Mouse (Mus musculus) c-Kit-positive CD71-positive TER-119-negative erythroid progenitor cells, embryonic 14.5 days (primary cell): ENCODE results near the gene Usp3.
A peak's percentile ranks its signal among the peaks of the same experiment; 100 is the strongest.

ENCODE experiments used
- DNase-seq: peaks from one replicate; pipeline ENCODE4 v3.0.0-alpha.2; 2013; ENCODE audit warnings: low read depth

Usp3 gene

DNA sequence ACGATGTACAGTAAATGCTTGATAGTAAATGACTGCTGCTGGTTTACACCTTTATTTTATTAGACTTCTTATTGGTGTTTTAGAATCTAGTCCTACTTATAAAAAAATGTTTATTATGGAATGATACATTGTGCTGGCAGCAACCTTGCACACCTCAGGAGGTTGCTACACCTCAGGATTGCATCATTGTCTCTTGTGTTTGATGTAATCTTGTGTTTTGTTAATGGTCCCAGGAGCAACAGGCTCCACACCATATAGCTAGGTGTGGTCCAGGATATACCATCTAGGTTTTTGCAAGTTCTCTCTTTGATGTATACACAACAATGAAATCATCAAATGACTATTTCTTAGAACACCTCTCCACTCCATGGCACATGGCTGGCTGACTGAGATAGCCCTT, 11.0 kb upstream of the Usp3 start:
- no peak for DNase-seq

DNA sequence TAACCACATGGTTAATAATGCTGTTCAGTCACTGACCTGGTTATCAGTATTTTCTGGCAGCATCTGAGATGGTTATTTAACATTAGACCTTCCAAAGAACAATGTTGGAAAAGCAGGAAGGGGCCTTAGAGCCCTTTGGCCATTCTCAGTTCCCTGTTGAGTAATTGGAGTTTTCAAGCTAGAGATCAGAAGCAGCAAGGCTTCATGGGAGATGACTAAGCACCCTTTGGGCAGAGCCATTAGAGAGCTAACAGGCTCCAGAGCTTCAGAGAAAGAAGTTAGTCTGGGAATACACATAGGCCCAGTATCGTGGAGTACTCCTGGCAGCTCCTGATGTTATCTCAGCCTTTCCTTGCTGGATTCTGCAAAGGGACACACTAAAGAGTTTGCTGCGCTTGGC, 8.1 kb upstream of the Usp3 start:
- DNase-seq = no peak

DNA sequence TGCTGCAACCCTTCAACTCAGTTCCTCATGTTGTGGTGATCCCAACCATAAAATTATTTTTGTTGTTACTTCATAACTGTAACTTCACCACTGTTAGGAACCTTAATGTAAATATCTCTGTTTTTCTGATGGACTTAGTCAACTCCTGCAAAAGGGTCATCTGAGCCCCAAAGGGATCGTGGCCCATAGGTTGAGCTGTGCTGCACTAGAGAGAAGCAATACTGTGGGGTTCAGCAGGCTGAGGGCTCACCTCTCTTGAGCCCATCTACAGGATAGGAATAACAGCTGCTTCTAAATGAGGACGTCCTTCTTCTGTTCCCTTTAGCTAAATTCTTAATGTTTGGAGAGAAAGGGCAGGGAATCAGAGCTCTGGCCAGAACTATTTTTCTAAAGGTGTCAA, 7.6 kb upstream of the Usp3 start:
- DNase-seq = no peak

DNA sequence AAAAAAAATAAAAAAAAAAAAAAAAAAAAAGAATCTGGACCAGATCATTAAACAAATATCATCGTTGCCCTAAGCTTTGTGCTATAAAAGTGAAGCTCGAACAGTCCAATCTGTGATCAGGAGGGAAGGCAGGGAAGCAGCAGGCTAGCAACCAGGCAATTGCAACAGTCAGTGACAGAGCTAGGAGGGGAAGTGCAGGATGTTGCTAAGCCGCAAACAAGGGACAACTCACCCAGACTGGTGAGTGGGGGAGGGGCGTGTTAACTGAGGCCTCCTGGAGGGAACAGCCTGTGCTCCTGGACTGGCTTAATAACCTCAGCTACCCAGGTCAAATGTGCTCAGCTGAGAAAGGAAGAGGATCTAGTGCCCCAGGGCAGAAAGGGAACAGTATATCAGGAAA, 6.6 kb upstream of the Usp3 start:
- no peak for DNase-seq

DNA sequence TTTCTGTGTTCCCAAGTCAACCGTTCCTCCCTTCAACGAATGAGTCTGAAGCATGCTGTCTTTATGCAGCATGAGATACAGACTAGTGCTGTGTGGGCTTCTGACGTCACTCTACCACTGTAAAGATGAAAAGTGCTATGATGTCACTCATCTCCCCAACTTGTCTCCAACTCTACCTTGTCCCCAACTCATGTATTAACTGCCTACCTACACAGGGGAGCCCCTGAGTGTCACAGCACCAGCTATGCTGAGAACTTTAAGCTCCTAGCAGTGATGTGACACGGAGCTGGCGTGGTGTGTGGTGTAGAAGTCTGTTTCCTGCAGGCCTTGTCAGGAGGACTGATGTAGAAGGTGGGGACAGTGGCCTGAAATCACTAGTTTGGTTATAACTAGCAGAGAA, 5.7 kb upstream of the Usp3 start:
- no peak for DNase-seq

DNA sequence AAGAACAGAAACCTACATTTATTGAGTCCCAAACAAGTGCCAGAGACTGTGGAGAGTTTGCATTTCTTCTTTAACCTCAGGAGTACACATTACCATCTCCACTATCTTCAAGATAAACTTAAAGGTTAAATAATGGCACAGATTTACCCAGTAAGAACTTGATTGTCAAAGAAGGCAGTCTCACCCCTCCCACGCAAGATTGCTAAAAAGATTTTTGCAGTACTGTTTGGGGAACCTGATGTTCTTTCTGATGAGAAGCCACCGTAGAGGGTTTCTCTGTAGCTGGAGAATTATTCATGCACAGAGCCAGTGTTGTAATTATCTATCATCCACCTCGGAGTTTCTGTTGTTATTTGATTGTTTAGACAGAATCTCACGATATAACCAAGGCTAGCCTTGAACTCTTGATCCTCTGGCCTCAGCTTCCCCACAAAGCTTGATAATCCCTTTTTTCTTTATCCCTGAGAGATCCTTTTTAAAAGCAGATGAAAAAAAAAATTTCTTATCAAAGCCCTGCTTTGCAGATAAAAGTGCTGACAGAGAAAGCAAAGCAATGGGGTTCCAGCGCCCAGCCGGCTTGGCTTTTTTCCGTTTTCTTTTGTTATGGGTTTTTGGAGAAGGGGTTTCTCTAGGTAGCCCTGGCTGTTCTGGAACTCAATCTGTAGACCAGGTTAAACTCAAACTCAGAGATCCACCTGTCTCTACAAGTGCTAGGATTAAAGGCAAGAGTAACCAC, 4.7 kb upstream of the Usp3 start:
- no peak for DNase-seq

DNA sequence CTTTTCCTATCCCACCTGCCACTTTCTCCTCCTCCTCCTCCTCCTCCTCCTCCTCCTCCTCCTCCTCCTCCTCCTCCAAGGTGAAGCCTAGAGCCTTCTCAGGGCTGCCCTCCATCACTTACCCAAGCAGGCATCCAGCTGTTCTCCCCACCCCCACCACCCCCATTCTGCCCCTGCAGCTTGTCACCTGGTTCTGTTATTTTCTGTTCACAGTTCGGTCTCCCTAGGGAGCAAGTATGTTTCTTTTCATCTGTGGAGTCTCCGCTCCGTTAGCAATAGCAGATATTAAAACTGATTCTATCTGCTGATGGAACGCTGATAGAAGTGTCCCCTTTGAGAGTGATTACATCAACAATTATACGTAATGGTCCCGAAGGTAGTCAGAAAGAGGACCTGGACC, 4.1 kb upstream of the Usp3 start:
- no peak for DNase-seq

DNA sequence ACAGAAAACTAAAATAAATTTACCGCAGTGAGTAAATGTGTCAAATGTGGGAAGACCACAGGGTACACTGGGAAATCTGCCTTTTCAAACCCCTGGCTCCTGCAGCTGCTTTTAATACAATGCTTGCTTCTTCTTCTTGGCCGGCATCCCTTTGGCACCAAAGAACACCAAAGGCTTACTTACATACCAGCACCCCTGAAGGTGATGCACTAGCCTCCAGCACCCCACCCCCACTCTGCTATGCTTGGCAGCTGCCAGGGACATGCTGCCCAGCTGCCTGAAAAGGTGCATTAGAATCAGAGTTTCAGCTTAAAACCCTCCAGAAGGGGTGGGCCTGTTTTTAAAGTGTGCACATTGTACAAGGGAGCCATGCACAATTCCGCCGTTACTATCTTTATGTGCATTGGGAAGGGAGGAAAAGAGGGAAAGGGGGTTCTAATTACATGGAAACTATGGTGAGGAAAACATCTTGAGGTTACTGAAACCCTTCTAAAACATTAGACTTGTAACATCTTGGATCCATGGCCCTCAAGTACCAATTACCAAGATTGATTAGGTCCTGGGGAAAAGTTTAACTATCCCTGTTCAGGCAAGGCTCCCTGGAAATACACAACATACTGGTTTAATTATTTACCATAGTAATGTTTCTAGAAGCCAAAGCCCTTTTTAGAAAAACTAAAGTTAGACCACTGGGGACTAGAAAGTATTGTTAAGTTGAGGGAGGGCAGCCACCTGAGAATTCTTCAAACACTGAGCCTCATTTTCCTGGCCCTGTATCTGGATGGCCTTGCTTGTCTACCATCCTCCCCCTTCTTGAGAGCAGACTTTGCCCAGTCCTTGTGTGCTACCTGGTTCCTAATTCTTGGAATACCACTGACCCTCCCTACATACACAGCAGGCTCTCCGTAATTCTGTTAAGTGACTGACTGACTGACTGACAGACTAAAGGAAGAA, 3.1 kb upstream of the Usp3 start:
- no peak for DNase-seq

DNA sequence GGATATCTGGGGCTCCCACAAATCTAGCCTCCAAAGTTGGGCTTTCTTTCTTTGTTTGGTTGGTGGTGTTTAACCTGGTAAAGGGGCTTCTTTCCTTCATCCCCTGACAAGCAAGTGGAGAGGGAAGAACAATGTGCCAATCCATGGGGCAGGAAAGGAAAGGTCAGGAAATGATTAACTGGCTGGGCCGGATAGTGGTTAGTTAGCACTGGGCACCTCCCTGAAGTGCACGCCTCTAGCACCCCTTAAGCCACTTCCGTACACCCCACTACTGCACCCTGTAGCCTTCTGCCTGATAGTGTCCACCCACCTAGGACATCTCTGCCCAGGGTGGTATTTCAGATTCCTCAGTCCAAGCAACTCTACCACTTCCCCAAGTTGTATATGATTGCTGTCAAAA, 1.1 kb upstream of the Usp3 start:
- no peak for DNase-seq

DNA sequence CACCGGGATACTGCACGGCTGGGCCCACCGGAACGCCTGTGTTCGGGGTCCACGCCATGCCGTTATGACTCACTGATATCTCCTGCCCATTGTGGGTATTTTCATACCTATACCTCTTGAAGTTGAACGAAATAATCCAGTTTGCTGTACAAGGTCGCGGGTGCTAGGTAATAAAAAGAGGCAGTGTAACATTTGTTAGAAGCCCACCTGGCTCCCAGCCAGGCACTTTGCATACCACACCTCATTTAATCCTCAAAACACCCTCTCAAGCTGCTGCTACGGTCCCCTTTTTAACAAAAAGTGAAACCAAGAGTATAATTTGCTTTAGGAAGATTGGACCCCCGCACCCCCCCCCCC, 649 bp upstream of the Usp3 start:
- no peak for DNase-seq

DNA sequence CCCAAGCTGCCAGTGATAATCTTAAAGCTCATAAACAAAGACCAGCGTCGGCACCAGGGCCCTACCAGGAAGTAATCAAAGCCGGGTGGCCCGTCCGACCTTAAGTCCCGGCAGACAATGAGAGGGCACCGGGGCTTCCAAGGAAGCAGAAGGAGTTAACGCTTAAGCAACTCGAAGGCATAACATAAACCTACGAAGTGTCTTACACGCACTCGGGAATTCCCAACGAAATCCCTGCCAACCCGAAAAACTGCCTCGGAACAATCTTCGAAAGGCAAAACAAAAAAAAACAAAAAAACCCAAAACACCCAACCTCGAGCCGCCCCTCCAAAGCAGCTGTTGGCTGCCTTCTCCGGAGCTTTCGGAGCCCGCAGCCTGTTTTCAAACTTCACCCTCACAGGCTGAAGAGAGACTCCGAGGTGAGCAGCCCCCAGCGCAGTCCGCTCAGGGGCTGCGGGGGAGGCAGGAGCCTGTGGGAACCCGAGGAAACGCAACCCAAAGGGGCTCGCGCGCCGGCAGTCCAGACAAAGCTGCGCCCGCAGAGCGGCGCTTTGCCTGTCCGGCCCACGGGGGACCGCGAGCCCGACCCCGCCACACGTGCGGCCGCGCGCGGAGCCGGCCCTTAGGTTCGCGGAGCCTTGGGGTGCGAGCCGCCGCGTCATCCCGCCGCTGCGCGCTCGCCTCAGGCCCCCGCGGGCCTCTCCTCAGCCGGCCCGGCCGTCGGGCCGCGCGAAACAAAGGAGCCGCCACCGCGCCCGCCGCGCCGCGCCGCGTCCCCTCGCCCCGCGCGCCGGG, 894 bp downstream of the Usp3 start:
- no peak for DNase-seq

DNA sequence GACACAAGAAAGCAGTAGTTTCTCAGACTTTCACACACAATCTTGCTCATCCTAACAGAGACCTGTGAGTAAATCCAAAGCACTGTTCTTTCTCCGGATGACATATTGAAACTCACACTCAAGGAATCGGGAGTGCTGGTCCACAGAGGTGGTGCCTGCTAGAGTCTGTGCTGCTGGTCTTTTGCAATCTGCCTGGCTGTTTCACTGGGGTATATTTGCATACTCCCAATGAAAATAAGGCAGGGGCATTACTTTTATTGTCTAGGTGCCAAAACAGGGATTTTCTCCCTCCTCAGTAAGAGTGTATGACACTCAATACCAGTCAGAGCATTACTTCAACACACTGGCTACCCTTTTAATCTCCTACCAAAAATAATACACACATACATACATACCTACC, 2.9 kb downstream of the Usp3 start:
- DNase-seq = no peak

DNA sequence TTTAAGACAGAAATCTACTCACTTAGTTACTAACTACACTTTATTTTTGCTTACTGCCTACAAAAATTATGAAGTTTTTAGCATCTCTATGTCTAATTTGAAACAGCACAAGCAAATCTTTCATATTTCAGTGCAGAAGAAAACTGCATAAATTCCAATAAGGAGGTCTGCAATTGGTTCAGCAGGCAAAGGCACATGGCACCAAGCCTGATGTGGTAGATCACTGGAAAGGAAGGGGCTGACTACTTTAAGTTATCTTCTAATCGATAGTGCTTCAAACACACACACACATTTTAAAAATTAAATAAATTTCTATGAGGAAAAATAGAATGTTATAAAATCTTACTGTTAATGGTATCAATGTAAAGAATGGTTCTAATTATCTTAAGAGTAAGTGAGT, 5.9 kb downstream of the Usp3 start:
- no peak for DNase-seq

DNA sequence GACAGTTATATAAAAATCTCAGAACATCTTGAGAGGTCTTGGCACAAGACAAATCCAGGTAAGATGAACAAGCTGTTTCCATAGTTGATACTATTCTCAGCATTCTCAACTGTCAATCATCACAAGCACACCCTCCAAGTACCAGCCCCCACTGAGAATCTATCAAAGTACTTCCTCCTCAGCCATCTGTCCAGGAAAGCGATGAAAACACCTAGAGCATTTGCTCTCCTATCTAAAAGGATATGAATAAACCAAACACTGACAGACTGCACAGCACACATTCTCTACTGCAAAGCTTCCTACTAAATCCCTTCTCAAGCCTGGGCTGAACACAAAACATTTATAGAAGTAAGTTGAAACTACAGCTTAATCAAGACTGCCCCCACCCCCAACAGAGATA, 6.4 kb downstream of the Usp3 start:
- no peak for DNase-seq

DNA sequence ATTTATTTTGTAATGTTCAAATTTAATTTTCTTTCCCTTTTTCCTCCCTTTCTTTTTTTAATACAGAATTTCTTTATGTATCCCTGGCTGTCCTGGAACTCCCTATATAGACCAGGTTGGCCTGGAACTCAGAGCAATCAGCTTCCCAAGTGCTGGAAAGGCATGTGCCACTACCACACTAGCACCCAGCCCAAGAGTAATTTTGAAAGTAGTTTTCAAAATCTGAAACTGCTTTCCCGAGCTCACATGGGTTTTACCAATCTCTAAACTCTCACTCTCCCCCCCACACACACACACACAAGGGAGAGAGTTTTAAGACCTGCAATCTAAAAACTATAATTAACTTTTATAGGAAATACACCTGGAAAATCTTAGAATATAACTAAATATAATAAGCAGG, 7.8 kb downstream of the Usp3 start:
- DNase-seq = no peak

DNA sequence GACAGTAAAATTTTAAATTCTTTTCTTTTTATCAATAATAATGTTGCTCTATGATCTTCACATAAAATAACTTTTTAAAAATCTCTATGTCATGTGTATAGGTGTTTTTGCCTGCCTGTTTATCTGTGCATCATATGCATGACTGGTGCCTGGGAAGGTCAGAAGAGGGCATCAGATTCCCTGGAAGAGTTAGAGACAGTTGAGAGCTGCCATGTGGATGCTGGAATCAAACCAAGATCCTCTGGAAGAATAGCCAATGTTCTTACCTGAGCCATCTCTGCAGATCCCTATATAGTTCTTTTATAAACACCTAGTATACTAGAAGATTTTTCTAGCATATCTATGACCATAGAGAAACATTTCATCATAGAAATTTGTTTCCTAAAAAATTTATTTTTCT, 8.8 kb downstream of the Usp3 start:
- DNase-seq = no peak

DNA sequence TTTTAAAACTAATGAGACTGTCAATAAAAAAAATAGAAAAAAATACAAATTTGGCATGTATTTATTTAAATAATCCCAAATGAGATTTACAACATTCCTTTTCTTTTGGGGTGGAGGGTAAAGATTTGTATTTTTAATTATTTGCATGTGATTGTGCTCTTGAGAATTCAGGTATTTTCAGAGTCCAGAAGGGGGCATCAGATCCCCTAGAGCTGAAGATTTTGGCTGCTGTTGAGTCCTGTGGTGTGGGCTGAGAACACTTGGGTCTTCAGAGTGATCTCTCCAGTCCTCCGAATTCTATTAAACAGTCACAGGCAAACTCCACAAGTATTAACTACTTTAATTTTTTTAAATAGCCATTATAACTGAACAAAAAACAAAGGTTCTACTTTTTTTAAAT, 9.7 kb downstream of the Usp3 start:
- no peak for DNase-seq

DNA sequence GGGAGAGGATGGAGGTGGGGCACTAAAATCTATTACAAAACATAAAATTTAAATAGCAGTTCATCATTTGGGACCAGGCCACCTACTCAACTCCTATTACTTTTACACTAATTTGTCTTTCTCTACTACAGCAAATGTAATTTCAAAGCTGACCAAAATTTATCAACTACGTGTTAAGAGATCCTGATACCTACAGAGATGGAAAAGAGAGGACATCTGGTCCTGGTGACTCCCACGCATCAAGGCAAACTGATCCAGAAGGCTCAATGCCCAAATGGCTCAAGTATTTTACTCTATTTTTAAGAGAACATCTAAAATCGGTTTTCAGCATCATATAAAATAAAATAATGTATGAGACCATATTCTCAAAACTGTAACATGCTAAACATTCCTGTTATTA, 11.2 kb downstream of the Usp3 start:
- DNase-seq = no peak

DNA sequence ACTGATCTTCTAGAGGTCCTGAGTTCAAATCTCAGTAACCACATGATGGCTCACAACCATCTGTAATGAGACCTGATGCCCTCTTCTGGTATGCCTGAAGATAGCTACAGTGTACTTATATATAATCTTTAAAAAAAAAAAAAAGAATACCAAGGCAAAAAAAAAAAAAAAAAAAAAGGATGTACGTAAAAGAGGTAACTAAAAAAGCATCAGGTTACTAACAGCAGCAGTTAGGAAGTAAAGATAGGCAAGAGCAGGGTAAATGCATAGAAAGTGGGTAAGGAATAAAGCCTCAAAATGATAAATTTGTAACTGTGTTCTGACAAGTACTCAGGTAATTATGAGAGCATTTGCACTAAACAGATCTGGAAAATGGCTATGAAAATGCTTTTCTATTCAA, 12.2 kb downstream of the Usp3 start:
- DNase-seq = no peak

DNA sequence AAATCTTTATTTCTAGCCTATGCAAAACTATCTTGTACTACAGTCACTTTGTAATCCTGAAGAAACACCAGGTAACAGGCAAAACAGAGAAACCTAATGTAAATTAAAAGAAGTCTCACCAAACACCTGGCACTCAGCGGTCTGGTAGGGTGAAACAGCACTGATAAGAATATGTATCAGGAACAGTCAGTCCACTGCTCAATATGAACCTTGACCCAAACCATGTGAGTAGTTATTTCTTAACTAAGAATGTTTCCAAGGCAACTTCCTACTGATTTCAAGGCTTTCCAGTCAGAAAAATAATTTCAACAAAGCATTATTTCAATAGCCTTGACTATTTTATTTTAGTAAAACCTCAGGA, 17.1 kb downstream of the Usp3 start:
- DNase-seq = peak; percentile 55

DNA sequence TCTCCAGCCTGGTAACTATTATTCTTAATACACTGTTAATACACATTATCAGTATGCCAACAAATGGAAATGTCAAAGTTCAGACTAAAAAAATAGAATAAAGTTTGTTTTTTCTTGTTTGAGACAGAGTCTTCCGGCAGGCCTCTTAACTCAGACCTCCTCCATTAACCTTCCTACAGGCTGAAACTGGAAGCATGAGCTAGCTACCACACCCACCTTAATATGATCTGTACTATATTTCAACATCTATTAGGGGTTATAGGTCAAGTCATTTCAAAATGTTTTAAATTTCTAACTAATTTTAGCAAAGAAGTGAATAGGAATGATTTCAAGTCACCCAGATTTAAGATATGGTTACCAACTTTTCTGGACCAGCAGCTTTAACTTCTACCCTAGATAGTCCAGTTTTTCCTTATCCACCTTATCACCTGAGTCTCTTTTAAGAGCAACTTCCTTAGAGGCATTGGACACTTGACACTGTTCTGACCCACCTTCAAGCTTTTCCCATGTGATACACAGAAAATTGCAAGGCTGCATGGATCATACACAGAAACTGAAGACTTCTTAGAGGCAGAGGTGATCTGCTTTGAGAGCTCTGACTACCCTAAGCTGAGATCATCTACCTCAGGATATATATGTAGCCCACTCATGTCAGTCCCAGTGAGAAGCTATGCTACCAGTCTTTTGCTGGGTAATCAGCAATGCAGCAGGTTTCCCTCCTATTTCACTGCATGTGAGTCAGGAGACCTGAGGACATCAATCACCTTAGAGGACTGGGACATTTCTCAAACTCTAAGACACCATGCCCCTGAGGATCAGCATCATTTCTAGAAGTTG, 17.7 kb downstream of the Usp3 start:
- no peak for DNase-seq
